Mouse (Mus musculus) myocyte (in vitro differentiated cells): ENCODE results near the gene Galc.

Experiments used
- CEBPB ChIP-seq: IDR thresholded peaks from 2 replicates; pipeline ENCODE4 v1.6.1; 2011; ENCODE audit warnings: mild to moderate bottlenecking, moderate library complexity; ENCODE audit not compliant: poor library complexity, insufficient read depth, severe bottlenecking
- MYOD1 ChIP-seq, 3 experiments: IDR thresholded peaks; one replicate each; pipeline ENCODE4 v1.6.1; 2011; ENCODE audit warnings: control low read depth in 2 of 3, low read depth in 2 of 3, mild to moderate bottlenecking in 2 of 3, moderate library complexity in 1 of 3; ENCODE audit not compliant: insufficient read length in 2 of 3, control insufficient read depth in 1 of 3
- POLR2A ChIP-seq: IDR thresholded peaks from one replicate; pipeline ENCODE4 v1.6.1; 2011; ENCODE audit warnings: low read depth, mild to moderate bottlenecking, control low read depth, moderate library complexity; ENCODE audit not compliant: insufficient read length
- USF1 ChIP-seq: IDR thresholded peaks from one replicate; pipeline ENCODE4 v1.6.1; 2011; ENCODE audit warnings: low read depth, mild to moderate bottlenecking, control low read depth, moderate library complexity

- no peak for TF ChIP-seq CEBPB
- TF ChIP-seq USF1 = no peak
- no peak for TF ChIP-seq MYOD1 (IDR thresholded peaks at IDR 0.05; ENCODE audit: control insufficient read depth in 1 of 3, insufficient read length in 2 of 3, low read depth in 2 of 3)
- no peak for TF ChIP-seq POLR2A
Observed at GRCm38 (mm10) chr12:98270810-98271566, 11.7 kb upstream of the Galc start.
